Mouse (Mus musculus) liver, embryonic 14.5 days (tissue): Measurements from ENCODE around the gene Sprr2a3.
"Not testable (repeated sequence)": the region's sequence is repeated elsewhere in the genome, so short reads cannot be mapped to it uniquely, and the experiment has no call there.

Experiments
- CTCF ChIP-seq: IDR thresholded peaks from 2 replicates; pipeline ENCODE4 v1.5.1; 2016; ENCODE audit warnings: antibody characterized with exemption, low read depth, control low read depth
- EP300 ChIP-seq: IDR thresholded peaks from 2 replicates; pipeline ENCODE4 v1.6.1; 2016; ENCODE audit warnings: antibody characterized with exemption, low read depth

DNA sequence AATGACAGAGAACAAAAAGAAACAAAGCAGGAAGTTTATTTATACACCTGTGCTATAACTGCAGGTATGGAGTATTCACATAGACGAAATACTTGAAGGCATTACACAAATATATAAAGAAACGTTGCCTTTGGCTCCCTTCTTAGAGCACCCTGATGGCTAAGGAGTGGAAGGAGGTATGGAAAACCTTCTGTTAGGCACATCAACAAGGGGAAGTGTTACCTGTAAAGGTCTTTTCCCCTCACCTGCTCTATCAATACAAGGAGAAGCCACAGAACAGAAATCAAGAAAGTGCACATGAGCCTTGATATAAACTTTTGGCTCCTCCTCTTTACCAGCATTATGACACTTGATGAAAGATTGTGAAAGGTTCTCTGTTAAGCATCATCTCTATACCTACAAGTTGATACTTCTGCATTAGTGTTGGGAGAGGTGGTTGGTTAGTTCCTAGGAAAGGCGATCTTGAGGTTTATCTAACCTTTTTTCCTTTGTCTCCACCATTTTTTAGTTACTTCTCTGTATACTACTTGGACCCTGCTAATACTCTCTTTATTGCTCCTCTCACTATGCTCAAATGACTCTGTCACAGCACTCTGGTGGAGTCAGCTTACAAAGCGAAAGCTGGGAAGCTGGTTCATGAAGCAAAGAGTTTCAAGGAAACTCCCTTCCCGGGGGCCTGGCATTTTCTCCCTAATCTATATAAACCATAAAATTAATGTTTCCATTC is 48.6 kb upstream of the Sprr2a3 start:
- not testable (repeated sequence) for TF ChIP-seq CTCF, EP300
